Mouse (Mus musculus): ENCODE data around the gene Myo9b. TPM values are rescaled to one million over a fixed set of nuclear protein-coding genes. Genes with fewer than 3 reads are reported as not detected.

Gene Myo9b
- polyA plus RNA-seq, 1 experiment from 2014 or later: 28.3 TPM

GRCm38 (mm10) chr8:71396639-71397305, 124.3 kb downstream of the Myo9b start, which contains the start of gene Babam1:
Babam1 (plus strand) TSS chr8:71396861.
- Histone ChIP-seq H3K9ac (peak within 1 kb of the TSS; percentile 76), H3K27ac (peak within 1 kb of the TSS; percentile 51), H3K4me2 (peak within 1 kb of the TSS; percentile 69), H3K4me3 (replicated peaks) (peak within 1 kb of the TSS; percentile 78), H3K36me3 (replicated peaks) (peaks cover 28% of the 10 kb centered on the region), H3K4me1 (peaks cover 14% of the 10 kb centered on the region), H3K27me3 (peaks cover 8% of the 10 kb centered on the region; the same call in 1 of the 2 replicates), H3K9me3 (no peaks in the 10 kb centered on the region)
- peak; percentile 98 for ATAC-seq (ENCODE audit: low FRiP score)
- under 1% methylated on average over 34 of the region's 34 CpGs for WGBS

DNA sequence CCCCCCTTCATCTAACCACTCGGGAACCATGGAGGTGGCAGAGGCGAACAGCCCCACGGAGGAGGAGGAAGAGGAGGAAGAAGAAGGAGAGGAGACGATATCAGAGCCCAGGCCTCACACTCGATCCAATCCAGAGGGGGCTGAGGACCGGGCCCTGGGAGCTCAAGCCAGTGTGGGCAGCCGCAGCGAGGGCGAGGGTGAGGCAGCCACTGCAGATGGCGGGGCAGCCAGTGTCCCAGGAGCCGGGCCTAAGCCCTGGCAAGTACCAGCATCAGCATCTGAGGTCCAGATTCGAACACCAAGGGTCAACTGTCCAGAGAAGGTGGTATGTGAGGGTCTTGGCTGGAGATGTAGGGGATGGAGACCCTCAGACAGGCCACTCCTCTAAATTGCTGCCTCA, 125.2 kb downstream of the Myo9b start:
- H3K4me3 ChIP-seq (replicated peaks): peak overlapping the region; percentile 78
- WGBS: 90% methylated on average over 12 of the region's 12 CpGs
- peak overlapping the region; percentile 76 for H3K9ac ChIP-seq

GRCm38 (mm10) chr8:71400826-71401225, 128.3 kb downstream of the Myo9b start:
- Histone ChIP-seq H3K4me3 (replicated peaks) (no peak overlapping the region), H3K36me3 (replicated peaks) (peaks cover 28% of the 10 kb centered on the region), H3K27ac (no peak overlapping the region), H3K27me3 (no peaks in the 10 kb centered on the region), H3K4me1 (peaks cover 18% of the 10 kb centered on the region), H3K9me3 (no peaks in the 10 kb centered on the region), H3K9ac (no peak overlapping the region), H3K4me2 (no peak overlapping the region)
- 95% methylated on average over 2 of the region's 2 CpGs for WGBS
- ATAC-seq (ENCODE audit: low FRiP score): no peak

More for the DNA sequence above, 125.2 kb downstream of the Myo9b start:
- H3K4me2 ChIP-seq: peak overlapping the region; percentile 69
- no peak overlapping the region for H3K27ac ChIP-seq
- H3K36me3 ChIP-seq (replicated peaks): peaks cover 28% of the 10 kb centered on the region
- ATAC-seq (ENCODE audit: low FRiP score): no peak
- peaks cover 8% of the 10 kb centered on the region; the same call in 1 of the 2 replicates for H3K27me3 ChIP-seq
- H3K9me3 ChIP-seq: no peaks in the 10 kb centered on the region
- peaks cover 14% of the 10 kb centered on the region for H3K4me1 ChIP-seq

DNA sequence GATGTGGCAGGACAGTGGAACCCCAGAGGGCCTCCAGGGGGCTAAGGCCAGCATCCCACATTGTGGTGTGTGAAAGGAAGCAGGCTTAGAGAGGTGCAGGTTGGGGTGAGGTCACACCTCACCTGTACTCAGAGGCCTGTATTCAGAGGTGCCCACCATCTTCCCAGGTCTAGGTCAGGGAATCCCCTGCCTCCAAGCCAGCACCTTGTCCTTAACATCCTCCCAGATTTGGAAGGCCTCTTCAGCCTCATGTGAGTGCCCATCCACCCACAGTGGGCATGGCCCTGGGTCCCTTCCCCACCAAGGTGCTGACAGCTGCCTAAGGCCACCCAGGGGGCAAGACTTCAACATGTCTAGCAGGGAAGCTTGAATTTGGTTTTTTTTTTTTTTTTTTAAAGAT, 128.9 kb downstream of the Myo9b start:
- no peaks in the 10 kb centered on the region for H3K9me3 ChIP-seq
- no peak for ATAC-seq (ENCODE audit: low FRiP score)
- no peak overlapping the region for H3K4me2 ChIP-seq
- no peak overlapping the region for H3K9ac ChIP-seq
- no peak overlapping the region for H3K4me3 ChIP-seq (replicated peaks)
- peaks cover 28% of the 10 kb centered on the region for H3K36me3 ChIP-seq (replicated peaks)
- H3K27me3 ChIP-seq: no peaks in the 10 kb centered on the region
- H3K27ac ChIP-seq: no peak overlapping the region
- peaks cover 19% of the 10 kb centered on the region for H3K4me1 ChIP-seq

DNA sequence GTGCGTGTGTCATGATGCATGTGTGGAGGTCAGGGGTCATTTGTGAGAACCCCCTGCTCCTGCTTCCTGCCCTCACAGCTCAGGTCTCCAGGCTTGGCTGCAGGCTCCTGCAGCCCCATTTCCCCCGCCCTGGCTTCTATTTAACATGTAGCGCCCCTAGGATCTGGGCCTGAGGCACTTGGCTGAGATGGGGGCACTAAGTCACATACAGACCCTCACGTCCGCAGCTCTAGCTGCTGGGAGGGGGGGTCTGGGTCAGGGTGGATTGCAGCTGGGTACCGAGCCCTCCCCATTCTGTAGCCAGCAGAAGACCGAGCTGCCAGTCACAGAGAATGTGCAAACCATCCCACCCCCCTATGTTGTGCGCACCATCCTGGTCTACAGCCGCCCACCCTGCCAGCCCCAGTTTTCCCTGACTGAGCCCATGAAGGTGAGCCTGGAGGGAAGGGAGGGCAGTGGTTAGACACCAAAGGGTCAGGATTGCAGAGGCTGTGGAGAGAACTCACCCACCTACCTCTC, 130.0 kb downstream of the Myo9b start:
- no peak overlapping the region for H3K9ac ChIP-seq
- H3K4me2 ChIP-seq: no peak overlapping the region
- WGBS: 89% methylated on average over 9 of the region's 9 CpGs
- H3K36me3 ChIP-seq (replicated peaks): peaks cover 32% of the 10 kb centered on the region
- ATAC-seq (ENCODE audit: low FRiP score): no peak
- peaks cover 24% of the 10 kb centered on the region for H3K4me1 ChIP-seq
- H3K27me3 ChIP-seq: no peaks in the 10 kb centered on the region
- no peaks in the 10 kb centered on the region for H3K9me3 ChIP-seq
- no peak overlapping the region for H3K27ac ChIP-seq
- H3K4me3 ChIP-seq (replicated peaks): no peak overlapping the region

GRCm38 (mm10) chr8:71403107-71403885, 130.8 kb downstream of the Myo9b start:
- WGBS: 87% methylated on average over 6 of the region's 6 CpGs
- ATAC-seq (ENCODE audit: low FRiP score): no peak
- H3K4me2 ChIP-seq: no peak overlapping the region
- H3K9ac ChIP-seq: no peak overlapping the region
- H3K4me3 ChIP-seq (replicated peaks): no peak overlapping the region
- H3K27ac ChIP-seq: no peak overlapping the region
- peaks cover 39% of the 10 kb centered on the region for H3K36me3 ChIP-seq (replicated peaks)
- H3K4me1 ChIP-seq: peaks cover 20% of the 10 kb centered on the region
- no peaks in the 10 kb centered on the region for H3K9me3 ChIP-seq
- H3K27me3 ChIP-seq: no peaks in the 10 kb centered on the region

- H3K27ac ChIP-seq: no peak overlapping the region
- WGBS: 96% methylated on average over 8 of the region's 8 CpGs
- no peaks in the 10 kb centered on the region for H3K9me3 ChIP-seq
- H3K9ac ChIP-seq: no peak overlapping the region
- ATAC-seq (ENCODE audit: low FRiP score): no peak
- no peaks in the 10 kb centered on the region for H3K27me3 ChIP-seq
- peaks cover 20% of the 10 kb centered on the region for H3K4me1 ChIP-seq
- no peak overlapping the region for H3K4me2 ChIP-seq
- H3K36me3 ChIP-seq (replicated peaks): peaks cover 39% of the 10 kb centered on the region
- no peak overlapping the region for H3K4me3 ChIP-seq (replicated peaks)
These were observed 131.5 kb downstream of the Myo9b start for GRCm38 (mm10) chr8:71404011-71404410.

DNA sequence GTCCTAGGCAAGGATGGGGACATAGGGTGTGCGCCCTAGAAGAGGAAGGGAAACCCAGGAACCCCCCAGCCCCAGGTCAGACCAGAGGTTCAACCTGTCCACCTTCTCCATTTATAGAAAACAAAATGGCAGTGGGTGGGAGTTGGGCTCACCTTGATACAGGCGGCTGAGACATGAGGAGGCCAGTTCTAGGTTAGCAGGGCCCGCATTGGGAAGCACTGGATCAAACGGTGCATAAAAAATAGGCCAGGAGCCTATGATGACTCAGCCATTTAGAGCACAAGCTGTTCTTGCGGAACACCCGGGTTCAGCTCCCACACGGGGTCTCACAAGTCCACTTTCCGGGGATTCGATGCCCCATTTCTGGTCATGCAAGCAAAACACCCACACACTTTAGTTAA, 132.4 kb downstream of the Myo9b start:
- no peaks in the 10 kb centered on the region for H3K9me3 ChIP-seq
- no peak overlapping the region; the same call in 1 of the 2 replicates for H3K4me2 ChIP-seq
- H3K9ac ChIP-seq: no peak overlapping the region
- peak overlapping the region; percentile 66; the same call in 1 of the 2 replicates for H3K4me3 ChIP-seq (replicated peaks)
- H3K36me3 ChIP-seq (replicated peaks): peaks cover 40% of the 10 kb centered on the region
- 86% methylated on average over 9 of the region's 9 CpGs for WGBS
- no peak for ATAC-seq (ENCODE audit: low FRiP score)
- H3K27me3 ChIP-seq: no peaks in the 10 kb centered on the region
- no peak overlapping the region for H3K27ac ChIP-seq
- peaks cover 20% of the 10 kb centered on the region for H3K4me1 ChIP-seq

GRCm38 (mm10) chr8:71405401-71406098, 133.0 kb downstream of the Myo9b start, which contains the start of gene Ankle1:
Ankle1 (plus strand) TSS chr8:71406010.
- H3K36me3 ChIP-seq (replicated peaks): peaks cover 38% of the 10 kb centered on the region

GRCm38 (mm10) chr8:71406099-71407015, 133.8 kb downstream of the Myo9b start:
- WGBS: under 1% methylated on average over 55 of the region's 55 CpGs
- H3K9ac ChIP-seq: peak overlapping the region; percentile 71
- peak overlapping the region; percentile 66 for H3K4me3 ChIP-seq (replicated peaks)
- peaks cover 20% of the 10 kb centered on the region for H3K4me1 ChIP-seq
- H3K27me3 ChIP-seq: 0 out of 2 replicates have a peak, but pooled peaks cover 2% of the 10 kb centered on the region
- peak overlapping the region; percentile 68 for H3K27ac ChIP-seq
- H3K4me2 ChIP-seq: peak overlapping the region; percentile 70
- H3K9me3 ChIP-seq: no peaks in the 10 kb centered on the region
- peaks cover 34% of the 10 kb centered on the region for H3K36me3 ChIP-seq (replicated peaks)
- ATAC-seq (ENCODE audit: low FRiP score): peak; percentile 81

More at GRCm38 (mm10) chr8:71405401-71406098, 133.0 kb downstream of the Myo9b start, which contains the start of gene Ankle1:
- H3K27ac ChIP-seq: peak within 1 kb of the TSS; percentile 68
- no peaks in the 10 kb centered on the region for H3K27me3 ChIP-seq
- no peaks in the 10 kb centered on the region for H3K9me3 ChIP-seq
- H3K4me1 ChIP-seq: peaks cover 20% of the 10 kb centered on the region
- H3K4me2 ChIP-seq: peak within 1 kb of the TSS; percentile 70
- ATAC-seq (ENCODE audit: low FRiP score): peak; percentile 92
- WGBS: 17% methylated on average over 33 of the region's 33 CpGs
- H3K4me3 ChIP-seq (replicated peaks): peak within 1 kb of the TSS; percentile 66
- H3K9ac ChIP-seq: peak within 1 kb of the TSS; percentile 71

- 0 out of 2 replicates have a peak, but pooled peaks cover 4% of the 10 kb centered on the region for H3K27me3 ChIP-seq
- no peak overlapping the region for H3K27ac ChIP-seq
- peak overlapping the region; percentile 33; the same call in 1 of the 2 replicates for H3K9ac ChIP-seq
- peaks cover 31% of the 10 kb centered on the region for H3K36me3 ChIP-seq (replicated peaks)
- no peak for ATAC-seq (ENCODE audit: low FRiP score)
- H3K4me3 ChIP-seq (replicated peaks): peak overlapping the region; percentile 66
- H3K9me3 ChIP-seq: no peaks in the 10 kb centered on the region
- peaks cover 25% of the 10 kb centered on the region for H3K4me1 ChIP-seq
- 92% methylated on average over 14 of the region's 14 CpGs for WGBS
- H3K4me2 ChIP-seq: no peak overlapping the region
These were observed 134.9 kb downstream of the Myo9b start for GRCm38 (mm10) chr8:71407441-71407840.

Data from forebrain, embryonic 12.5 days (tissue).